Mouse (Mus musculus) myocyte (in vitro differentiated cells): ENCODE measurements at regions not wholly inside any gene's neighbourhood (a gene's known extent, or its start where the extent isn't known, plus 50 kb on each side); places are given as distances from the start of the nearest gene placed in this dataset.

ENCODE experiments used
- MAX ChIP-seq: IDR thresholded peaks from one replicate; pipeline ENCODE4 v1.6.1; 2011; ENCODE audit warnings: low read depth, mild to moderate bottlenecking, control low read depth
- POLR2A ChIP-seq: IDR thresholded peaks from one replicate; pipeline ENCODE4 v1.6.1; 2011; ENCODE audit warnings: low read depth, mild to moderate bottlenecking, control low read depth, moderate library complexity; ENCODE audit not compliant: insufficient read length
- REST ChIP-seq: IDR thresholded peaks from one replicate; pipeline ENCODE4 v1.6.1; 2011; ENCODE audit warnings: mild to moderate bottlenecking, control low read depth, moderate library complexity; ENCODE audit not compliant: insufficient read depth, insufficient read length
- USF1 ChIP-seq: IDR thresholded peaks from one replicate; pipeline ENCODE4 v1.6.1; 2011; ENCODE audit warnings: low read depth, mild to moderate bottlenecking, control low read depth, moderate library complexity

DNA sequence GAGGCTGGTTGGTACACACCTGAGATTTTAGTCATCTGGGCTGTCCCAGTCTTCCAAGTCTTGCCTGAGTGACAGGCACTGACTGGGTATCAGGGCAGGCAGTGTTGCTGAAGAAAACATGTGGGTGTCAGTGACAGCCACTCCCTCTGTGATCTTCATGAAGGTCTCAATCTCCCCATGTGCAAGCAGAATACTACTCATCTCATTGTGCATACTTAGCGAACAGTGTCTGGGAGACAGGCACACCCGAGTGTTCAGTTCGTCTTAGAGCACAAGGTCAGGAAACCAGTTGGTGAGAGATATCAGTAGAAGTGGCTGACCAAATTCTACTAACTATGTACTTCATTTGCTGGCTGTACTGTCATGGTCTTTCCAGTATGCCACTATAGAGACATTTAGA, 315.9 kb downstream of the Tbc1d1 start:
- no peak for TF ChIP-seq POLR2A
- no peak for TF ChIP-seq MAX
- TF ChIP-seq USF1 = no peak
- no peak for TF ChIP-seq REST
